Mouse (Mus musculus) heart, postnatal 0 days (tissue): ENCODE measurements around the gene Rhox2h. TPM values are rescaled to one million over a fixed set of nuclear protein-coding genes. Genes with fewer than 3 reads are reported as not detected.

ENCODE experiments used
- polyA plus RNA-seq: library from polyadenylated mRNA; unstranded; fragments of >200 nt; fragmentation: Nextera tagmentation; extraction: Ambion mirVana; gene quantifications from 2 replicates; pipeline ENCODE4 v1.2.1, GENCODE M21; 2015
- total RNA-seq: library from RNA; depleted of rRNA; stranded (reverse); fragments of >200 nt; gene quantifications from 2 replicates; pipeline ENCODE4 v1.2.3, GENCODE M21; 2014; ENCODE audit warnings: low replicate concordance; rRNA removed

The Rhox2h gene
- total and polyA plus RNA-seq, 2 experiments from 2014 or later = not detected

Other genes with a start within 250 kb of the Rhox2h start
- gene Rhox4b, start 240.8 kb downstream of the Rhox2h start, total RNA-seq = not detected in 2 replicates
- not detected in 2 replicates for gene Rhox4b, start 240.8 kb downstream of the Rhox2h start, polyA plus RNA-seq
- gene Rhox2c, start 219.6 kb downstream of the Rhox2h start, total RNA-seq = not detected in 2 replicates
- gene Rhox2c, start 219.6 kb downstream of the Rhox2h start, polyA plus RNA-seq = not detected in 2 replicates
- gene Rhox3c, start 214.7 kb downstream of the Rhox2h start, total RNA-seq = not detected in 2 replicates
- gene Rhox3c, start 214.7 kb downstream of the Rhox2h start, polyA plus RNA-seq = 0.11 TPM in 1 of 2 replicates, not detected in the other
- gene Rhox4c, start 192.9 kb downstream of the Rhox2h start, total RNA-seq = not detected in 2 replicates
- gene Rhox4c, start 192.9 kb downstream of the Rhox2h start, polyA plus RNA-seq = not detected in 2 replicates
- gene Rhox2d, start 179.8 kb downstream of the Rhox2h start, total RNA-seq = not detected in 2 replicates
- not detected in 2 replicates for gene Rhox2d, start 179.8 kb downstream of the Rhox2h start, polyA plus RNA-seq
- not detected in 2 replicates for gene Rhox4d, start 158.9 kb downstream of the Rhox2h start, total RNA-seq
- gene Rhox4d, start 158.9 kb downstream of the Rhox2h start, polyA plus RNA-seq = not detected in 2 replicates
- gene Rhox2e, start 142.8 kb downstream of the Rhox2h start, total RNA-seq = not detected in 2 replicates
- not detected in 2 replicates for gene Rhox2e, start 142.8 kb downstream of the Rhox2h start, polyA plus RNA-seq
- gene Rhox3e, start 131.3 kb downstream of the Rhox2h start, total RNA-seq = not detected in 2 replicates
- not detected in 2 replicates for gene Rhox3e, start 131.3 kb downstream of the Rhox2h start, polyA plus RNA-seq
- not detected in 2 replicates for gene Rhox4e, start 115.9 kb downstream of the Rhox2h start, total RNA-seq
- gene Rhox4e, start 115.9 kb downstream of the Rhox2h start, polyA plus RNA-seq = not detected in 2 replicates
- not detected in 2 replicates for gene Rhox2f, start 101.9 kb downstream of the Rhox2h start, total RNA-seq
- gene Rhox2f, start 101.9 kb downstream of the Rhox2h start, polyA plus RNA-seq = not detected in 2 replicates
- not detected in 2 replicates for gene Rhox3f, start 92.3 kb downstream of the Rhox2h start, total RNA-seq
- not detected in 2 replicates for gene Rhox3f, start 92.3 kb downstream of the Rhox2h start, polyA plus RNA-seq
- not detected in 2 replicates for gene Rhox4f, start 65.6 kb downstream of the Rhox2h start, total RNA-seq
- gene Rhox4f, start 65.6 kb downstream of the Rhox2h start, polyA plus RNA-seq = not detected in 2 replicates
- gene Rhox3g, start 44.7 kb downstream of the Rhox2h start, total RNA-seq = not detected in 2 replicates
- not detected in 2 replicates for gene Rhox3g, start 44.7 kb downstream of the Rhox2h start, polyA plus RNA-seq
- gene Rhox2g, start 29.8 kb downstream of the Rhox2h start, total RNA-seq = not detected in 2 replicates
- not detected in 2 replicates for gene Rhox2g, start 29.8 kb downstream of the Rhox2h start, polyA plus RNA-seq
- not detected in 2 replicates for gene Rhox4g, start 21.9 kb downstream of the Rhox2h start, total RNA-seq
- gene Rhox4g, start 21.9 kb downstream of the Rhox2h start, polyA plus RNA-seq = not detected in 2 replicates
- not detected in 2 replicates for gene Rhox3h, start 4.5 kb downstream of the Rhox2h start, total RNA-seq
- gene Rhox3h, start 4.5 kb downstream of the Rhox2h start, polyA plus RNA-seq = not detected in 2 replicates
- gene Rhox5, start 131.6 kb upstream of the Rhox2h start, total RNA-seq = 0.54 TPM in 1 of 2 replicates, not detected in the other
- 8.0 and 8.4 TPM in 2 replicates for gene Rhox5, start 131.6 kb upstream of the Rhox2h start, polyA plus RNA-seq
- gene Rhox6, start 153.6 kb upstream of the Rhox2h start, total RNA-seq = not detected in 2 replicates
- gene Rhox6, start 153.6 kb upstream of the Rhox2h start, polyA plus RNA-seq = not detected in 2 replicates
- not detected in 2 replicates for gene Rhox7a, start 158.4 kb upstream of the Rhox2h start, total RNA-seq
- gene Rhox7a, start 158.4 kb upstream of the Rhox2h start, polyA plus RNA-seq = not detected in 2 replicates
- not detected in 2 replicates for gene Rhox8, start 205.7 kb upstream of the Rhox2h start, total RNA-seq
- gene Rhox8, start 205.7 kb upstream of the Rhox2h start, polyA plus RNA-seq = 0.12 TPM in 1 of 2 replicates, not detected in the other
- not detected in 2 replicates for gene Rhox7b, start 224.0 kb upstream of the Rhox2h start, total RNA-seq
- gene Rhox7b, start 224.0 kb upstream of the Rhox2h start, polyA plus RNA-seq = not detected in 2 replicates
- gene Rhox9, start 228.5 kb upstream of the Rhox2h start, total RNA-seq = not detected in 2 replicates
- gene Rhox9, start 228.5 kb upstream of the Rhox2h start, polyA plus RNA-seq = not detected in 2 replicates